Mouse (Mus musculus) CD4-positive, CD25-positive, alpha-beta regulatory T cell, adult 2 months (primary cell): Measurements from ENCODE around the gene Slc7a1.

Experiments
- DNase-seq: peaks from one replicate; pipeline ENCODE4 v3.0.0-alpha.2; 2012; ENCODE audit warnings: low read depth, low spot score

Gene Slc7a1

GRCm38 (mm10) chr5:148399660-148400443 is at the start of gene Slc7a1:
Slc7a1 (minus strand) TSS chr5:148399904.
- DNase-seq = peak; percentile 96

- DNase-seq = peak; percentile 20
These were observed 45.3 kb upstream of the Slc7a1 start for GRCm38 (mm10) chr5:148444974-148445373.

- DNase-seq = no peak
These were observed 44.0 kb upstream of the Slc7a1 start for GRCm38 (mm10) chr5:148443734-148444133.

- DNase-seq = no peak
These were observed 36.0 kb upstream of the Slc7a1 start for GRCm38 (mm10) chr5:148435660-148436059.

- DNase-seq = no peak
These were observed 32.4 kb upstream of the Slc7a1 start for GRCm38 (mm10) chr5:148432121-148432520.

- DNase-seq = peak; percentile 32
These were observed 29.1 kb upstream of the Slc7a1 start for GRCm38 (mm10) chr5:148428846-148429245.

GRCm38 (mm10) chr5:148425136-148425535 is 25.4 kb upstream of the Slc7a1 start:
- DNase-seq = no peak

GRCm38 (mm10) chr5:148421326-148421725 is 21.6 kb upstream of the Slc7a1 start:
- no peak for DNase-seq

- peak; percentile 75 for DNase-seq
These were observed 19.4 kb upstream of the Slc7a1 start for GRCm38 (mm10) chr5:148419112-148419526.

- DNase-seq = no peak
These were observed 18.7 kb upstream of the Slc7a1 start for GRCm38 (mm10) chr5:148418436-148418835.

- DNase-seq = peak; percentile 44
These were observed 18.1 kb upstream of the Slc7a1 start for GRCm38 (mm10) chr5:148417756-148418155.

- DNase-seq = no peak
These were observed 16.8 kb upstream of the Slc7a1 start for GRCm38 (mm10) chr5:148416461-148416860.

GRCm38 (mm10) chr5:148414233-148414632 is 14.5 kb upstream of the Slc7a1 start:
- no peak for DNase-seq

- no peak for DNase-seq
These were observed 12.8 kb upstream of the Slc7a1 start for GRCm38 (mm10) chr5:148412504-148412903.

- no peak for DNase-seq
These were observed 9.8 kb upstream of the Slc7a1 start for GRCm38 (mm10) chr5:148409465-148409864.

GRCm38 (mm10) chr5:148406913-148407312 is 7.2 kb upstream of the Slc7a1 start:
- DNase-seq = peak; percentile 39

- no peak for DNase-seq
These were observed 4.8 kb upstream of the Slc7a1 start for GRCm38 (mm10) chr5:148404548-148404947.

- DNase-seq = no peak
These were observed 2.9 kb upstream of the Slc7a1 start for GRCm38 (mm10) chr5:148402641-148403040.

GRCm38 (mm10) chr5:148398766-148399659 is 691 bp downstream of the Slc7a1 start:
- peak; percentile 88 for DNase-seq

- DNase-seq = no peak
These were observed 1.3 kb downstream of the Slc7a1 start for GRCm38 (mm10) chr5:148398451-148398765.

GRCm38 (mm10) chr5:148397911-148398310 is 1.8 kb downstream of the Slc7a1 start:
- no peak for DNase-seq

GRCm38 (mm10) chr5:148397418-148397817 is 2.3 kb downstream of the Slc7a1 start:
- no peak for DNase-seq

- no peak for DNase-seq
These were observed 6.4 kb downstream of the Slc7a1 start for GRCm38 (mm10) chr5:148393316-148393715.
